Mouse (Mus musculus): Measurements from ENCODE around the gene Rock2. TPM values are rescaled to one million over a fixed set of nuclear protein-coding genes. Genes with fewer than 3 reads are reported as not detected.

Gene Rock2
- total RNA-seq, 1 experiment from 2014 or later: 78.2 TPM

- ATAC-seq (replicated peaks; ENCODE audit: low read depth, poor library complexity, severe bottlenecking): no peak
These were observed 141.8 kb downstream of the Rock2 start for GRCm38 (mm10) chr12:17036532-17036931.

- no peak for ATAC-seq (replicated peaks; ENCODE audit: low read depth, poor library complexity, severe bottlenecking)
These were observed 142.4 kb downstream of the Rock2 start for GRCm38 (mm10) chr12:17037053-17037610.

Other genes with a start within 250 kb of the Rock2 start
- gene Ntsr2, start 241.5 kb upstream of the Rock2 start, total RNA-seq (2017): not detected in 2 replicates
- gene Greb1, start 94.0 kb upstream of the Rock2 start, total RNA-seq (2017): 0.05 TPM in 1 of 2 replicates, not detected in the other
- gene E2f6, start 83.9 kb upstream of the Rock2 start, total RNA-seq (2017): 38.9 and 54.0 TPM in 2 replicates
- gene Pqlc3, start 105.5 kb downstream of the Rock2 start, total RNA-seq (2017): 14.1 and 17.2 TPM in 2 replicates
- 0.87 TPM in 1 of 2 replicates, not detected in the other for gene 2410004P03Rik, start 116.8 kb downstream of the Rock2 start, total RNA-seq (2017)